Mouse (Mus musculus): Measurements from ENCODE around the gene Fam229b. TPM values are rescaled to one million over a fixed set of nuclear protein-coding genes. Genes with fewer than 3 reads are reported as not detected.

The Fam229b gene
- polyA plus RNA-seq, 1 experiment: 7.2 TPM

GRCm38 (mm10) chr10:39170706-39171105, 37.0 kb upstream of the Fam229b start:
- DNase-seq: no peak
- WGBS: 4% methylated on average over 6 of the region's 6 CpGs
- H3K4me1 ChIP-seq (ENCODE audit: control insufficient read depth, insufficient read depth, low read length): no peaks in the 10 kb centered on the region
- TF ChIP-seq CTCF (conservative IDR thresholded peaks at IDR 0.05; ENCODE audit: insufficient read depth, insufficient read length, low read depth, low read length): no peak
- TF ChIP-seq POLR2A (IDR thresholded peaks at IDR 0.05; ENCODE audit: low read depth, low read length): no peak
- H3K27me3 ChIP-seq (replicated peaks; ENCODE audit: control insufficient read depth, insufficient read depth, low read length): no peaks in the 10 kb centered on the region
- no peak overlapping the region for H3K4me3 ChIP-seq (ENCODE audit: insufficient read depth, low read depth, low read length)
- H3K27ac ChIP-seq (ENCODE audit: insufficient read depth, low read depth, low read length): no peak overlapping the region
- no peaks in the 10 kb centered on the region for H3K36me3 ChIP-seq (ENCODE audit: control insufficient read depth, insufficient read depth, low read length)

GRCm38 (mm10) chr10:39170181-39170580, 36.5 kb upstream of the Fam229b start:
- H3K27ac ChIP-seq (ENCODE audit: insufficient read depth, low read depth, low read length): no peak overlapping the region
- WGBS: 8% methylated on average over 8 of the region's 8 CpGs
- H3K36me3 ChIP-seq (ENCODE audit: control insufficient read depth, insufficient read depth, low read length): no peaks in the 10 kb centered on the region
- H3K4me1 ChIP-seq (ENCODE audit: control insufficient read depth, insufficient read depth, low read length): no peaks in the 10 kb centered on the region
- no peaks in the 10 kb centered on the region for H3K27me3 ChIP-seq (replicated peaks; ENCODE audit: control insufficient read depth, insufficient read depth, low read length)
- peak overlapping the region; percentile 24; the same call in 1 of the 2 replicates for H3K4me3 ChIP-seq (ENCODE audit: insufficient read depth, low read depth, low read length)
- DNase-seq: peak; percentile 69
- TF ChIP-seq CTCF (conservative IDR thresholded peaks at IDR 0.05; ENCODE audit: insufficient read depth, insufficient read length, low read depth, low read length): peak; percentile 85
- TF ChIP-seq POLR2A (IDR thresholded peaks at IDR 0.05; ENCODE audit: low read depth, low read length): no peak

GRCm38 (mm10) chr10:39169642-39170041, 35.9 kb upstream of the Fam229b start:
- H3K36me3 ChIP-seq (ENCODE audit: control insufficient read depth, insufficient read depth, low read length): no peaks in the 10 kb centered on the region
- DNase-seq: no peak
- no peak overlapping the region for H3K4me3 ChIP-seq (ENCODE audit: insufficient read depth, low read depth, low read length)
- H3K27me3 ChIP-seq (replicated peaks; ENCODE audit: control insufficient read depth, insufficient read depth, low read length): no peaks in the 10 kb centered on the region
- 31% methylated on average over 9 of the region's 9 CpGs for WGBS
- H3K27ac ChIP-seq (ENCODE audit: insufficient read depth, low read depth, low read length): no peak overlapping the region
- no peak for TF ChIP-seq CTCF (conservative IDR thresholded peaks at IDR 0.05; ENCODE audit: insufficient read depth, insufficient read length, low read depth, low read length)
- no peak for TF ChIP-seq POLR2A (IDR thresholded peaks at IDR 0.05; ENCODE audit: low read depth, low read length)
- H3K4me1 ChIP-seq (ENCODE audit: control insufficient read depth, insufficient read depth, low read length): no peaks in the 10 kb centered on the region

- no peak overlapping the region for H3K27ac ChIP-seq (ENCODE audit: insufficient read depth, low read depth, low read length)
- TF ChIP-seq CTCF (conservative IDR thresholded peaks at IDR 0.05; ENCODE audit: insufficient read depth, insufficient read length, low read depth, low read length) (no peak), POLR2A (IDR thresholded peaks at IDR 0.05; ENCODE audit: low read depth, low read length) (no peak)
- H3K4me3 ChIP-seq (ENCODE audit: insufficient read depth, low read depth, low read length): no peak overlapping the region
- H3K36me3 ChIP-seq (ENCODE audit: control insufficient read depth, insufficient read depth, low read length): no peaks in the 10 kb centered on the region
- DNase-seq: no peak
- no peaks in the 10 kb centered on the region for H3K4me1 ChIP-seq (ENCODE audit: control insufficient read depth, insufficient read depth, low read length)
- WGBS: 72% methylated on average over 11 of the region's 11 CpGs
- no peaks in the 10 kb centered on the region for H3K27me3 ChIP-seq (replicated peaks; ENCODE audit: control insufficient read depth, insufficient read depth, low read length)
Observed at GRCm38 (mm10) chr10:39167611-39168010, 33.9 kb upstream of the Fam229b start.

- Histone ChIP-seq H3K36me3 (ENCODE audit: control insufficient read depth, insufficient read depth, low read length) (no peaks in the 10 kb centered on the region), H3K27ac (ENCODE audit: insufficient read depth, low read depth, low read length) (no peak overlapping the region), H3K4me3 (ENCODE audit: insufficient read depth, low read depth, low read length) (no peak overlapping the region), H3K4me1 (ENCODE audit: control insufficient read depth, insufficient read depth, low read length) (no peaks in the 10 kb centered on the region), H3K27me3 (replicated peaks; ENCODE audit: control insufficient read depth, insufficient read depth, low read length) (no peaks in the 10 kb centered on the region)
- WGBS: 28% methylated on average over 11 of the region's 11 CpGs
- DNase-seq: no peak
- TF ChIP-seq CTCF (conservative IDR thresholded peaks at IDR 0.05; ENCODE audit: insufficient read depth, insufficient read length, low read depth, low read length) (no peak), POLR2A (IDR thresholded peaks at IDR 0.05; ENCODE audit: low read depth, low read length) (no peak)
Observed at GRCm38 (mm10) chr10:39165632-39166115, 32.0 kb upstream of the Fam229b start.

GRCm38 (mm10) chr10:39163694-39164093, 30.0 kb upstream of the Fam229b start, which contains the start of gene Ccn6:
Ccn6 (minus strand) TSS chr10:39163794.
- WGBS: 89% methylated on average over 10 of the region's 10 CpGs
- TF ChIP-seq CTCF (conservative IDR thresholded peaks at IDR 0.05; ENCODE audit: insufficient read depth, insufficient read length, low read depth, low read length): no peak
- no peak for TF ChIP-seq POLR2A (IDR thresholded peaks at IDR 0.05; ENCODE audit: low read depth, low read length)
- no peaks in the 10 kb centered on the region for H3K36me3 ChIP-seq (ENCODE audit: control insufficient read depth, insufficient read depth, low read length)
- H3K27ac ChIP-seq (ENCODE audit: insufficient read depth, low read depth, low read length): no peak within 1 kb of the TSS
- H3K4me3 ChIP-seq (ENCODE audit: insufficient read depth, low read depth, low read length): no peak within 1 kb of the TSS
- H3K4me1 ChIP-seq (ENCODE audit: control insufficient read depth, insufficient read depth, low read length): no peaks in the 10 kb centered on the region
- no peak for DNase-seq
- no peaks in the 10 kb centered on the region for H3K27me3 ChIP-seq (replicated peaks; ENCODE audit: control insufficient read depth, insufficient read depth, low read length)

- peak; percentile 24 for DNase-seq
- 25% methylated on average over 18 of the region's 18 CpGs for WGBS
Observed at GRCm38 (mm10) chr10:39162666-39163484, 29.2 kb upstream of the Fam229b start.

More at GRCm38 (mm10) chr10:39162666-39163484, 29.2 kb upstream of the Fam229b start:
- no peaks in the 10 kb centered on the region for H3K27me3 ChIP-seq (replicated peaks; ENCODE audit: control insufficient read depth, insufficient read depth, low read length)
- no peak for TF ChIP-seq CTCF (conservative IDR thresholded peaks at IDR 0.05; ENCODE audit: insufficient read depth, insufficient read length, low read depth, low read length)
- TF ChIP-seq POLR2A (IDR thresholded peaks at IDR 0.05; ENCODE audit: low read depth, low read length): no peak
- no peaks in the 10 kb centered on the region for H3K4me1 ChIP-seq (ENCODE audit: control insufficient read depth, insufficient read depth, low read length)
- no peak overlapping the region for H3K27ac ChIP-seq (ENCODE audit: insufficient read depth, low read depth, low read length)
- no peak overlapping the region for H3K4me3 ChIP-seq (ENCODE audit: insufficient read depth, low read depth, low read length)
- H3K36me3 ChIP-seq (ENCODE audit: control insufficient read depth, insufficient read depth, low read length): no peaks in the 10 kb centered on the region

Data from kidney, adult 2 months (tissue).